Mouse (Mus musculus): Measurements from ENCODE around the gene Enam. TPM values are rescaled to one million over a fixed set of nuclear protein-coding genes. Genes with fewer than 3 reads are reported as not detected.

Gene Enam
- polyA plus RNA-seq (2012; rRNA removed) = 0.03 TPM in 1 of 2 replicates, not detected in the other

GRCm38 (mm10) chr5:88487675-88488074, at the start of gene Enam:
Gene Enam, plus strand, starts transcription at chr5:88487975.
- Histone ChIP-seq H3K4me3 (ENCODE audit: control insufficient read depth, insufficient read depth, low read length) (no peak within 1 kb of the TSS), H3K27ac (ENCODE audit: control insufficient read depth, insufficient read depth, low read length) (no peak within 1 kb of the TSS), H3K4me1 (replicated peaks; ENCODE audit: control insufficient read depth, insufficient read depth, low read length) (no peaks in the 10 kb centered on the region), H3K27me3 (ENCODE audit: control insufficient read depth, insufficient read depth, low read length) (no peaks in the 10 kb centered on the region), H3K36me3 (ENCODE audit: control insufficient read depth, insufficient read depth, low read length) (no peaks in the 10 kb centered on the region)
- TF ChIP-seq CTCF (IDR thresholded peaks at IDR 0.05; ENCODE audit: borderline replicate concordance, control insufficient read depth, extremely low read depth, insufficient read depth, low read length, poor library complexity) (no peak), POLR2A (IDR thresholded peaks at IDR 0.05; ENCODE audit: control insufficient read depth, extremely low read depth, insufficient read depth, low read length, poor library complexity) (no peak)
- no peak for DNase-seq

- TF ChIP-seq POLR2A (IDR thresholded peaks at IDR 0.05; ENCODE audit: control insufficient read depth, extremely low read depth, insufficient read depth, low read length, poor library complexity) = no peak
- TF ChIP-seq CTCF (IDR thresholded peaks at IDR 0.05; ENCODE audit: borderline replicate concordance, control insufficient read depth, extremely low read depth, insufficient read depth, low read length, poor library complexity) = no peak
- Histone ChIP-seq H3K27ac (ENCODE audit: control insufficient read depth, insufficient read depth, low read length) (no peak within 1 kb of the TSS), H3K4me3 (ENCODE audit: control insufficient read depth, insufficient read depth, low read length) (no peak within 1 kb of the TSS), H3K27me3 (ENCODE audit: control insufficient read depth, insufficient read depth, low read length) (no peaks in the 10 kb centered on the region), H3K4me1 (replicated peaks; ENCODE audit: control insufficient read depth, insufficient read depth, low read length) (no peaks in the 10 kb centered on the region), H3K36me3 (ENCODE audit: control insufficient read depth, insufficient read depth, low read length) (no peaks in the 10 kb centered on the region)
- 95% methylated on average over 3 of the region's 3 CpGs for WGBS
- DNase-seq = no peak
Observed at GRCm38 (mm10) chr5:88455691-88456090, 32.1 kb upstream of the Enam start, which contains the start of gene Ambn. Gene Ambn, plus strand, starts transcription at chr5:88455991.

DNA sequence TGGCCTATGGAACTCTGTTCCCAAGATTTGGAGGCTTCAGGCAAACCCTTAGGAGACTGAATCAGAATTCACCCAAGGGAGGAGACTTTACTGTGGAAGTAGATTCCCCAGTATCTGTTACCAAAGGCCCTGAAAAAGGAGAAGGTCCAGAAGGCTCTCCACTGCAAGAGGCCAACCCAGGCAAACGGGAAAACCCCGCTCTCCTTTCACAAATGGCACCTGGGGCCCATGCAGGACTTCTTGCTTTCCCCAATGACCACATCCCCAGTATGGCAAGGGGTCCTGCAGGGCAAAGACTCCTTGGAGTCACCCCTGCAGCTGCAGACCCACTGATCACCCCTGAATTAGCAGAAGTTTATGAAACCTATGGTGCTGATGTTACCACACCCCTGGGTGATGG, 20.3 kb upstream of the Enam start:
- Histone ChIP-seq H3K27me3 (ENCODE audit: control insufficient read depth, insufficient read depth, low read length) (no peaks in the 10 kb centered on the region), H3K27ac (ENCODE audit: control insufficient read depth, insufficient read depth, low read length) (no peak overlapping the region), H3K4me3 (ENCODE audit: control insufficient read depth, insufficient read depth, low read length) (no peak overlapping the region), H3K36me3 (ENCODE audit: control insufficient read depth, insufficient read depth, low read length) (no peaks in the 10 kb centered on the region), H3K4me1 (replicated peaks; ENCODE audit: control insufficient read depth, insufficient read depth, low read length) (0 out of 2 replicates have a peak, but pooled peaks cover 2% of the 10 kb centered on the region)
- WGBS = 85% methylated on average over 2 of the region's 2 CpGs
- no peak for DNase-seq
- TF ChIP-seq CTCF (IDR thresholded peaks at IDR 0.05; ENCODE audit: borderline replicate concordance, control insufficient read depth, extremely low read depth, insufficient read depth, low read length, poor library complexity) (no peak), POLR2A (IDR thresholded peaks at IDR 0.05; ENCODE audit: control insufficient read depth, extremely low read depth, insufficient read depth, low read length, poor library complexity) (no peak)

GRCm38 (mm10) chr5:88468807-88469704, 18.7 kb upstream of the Enam start:
- DNase-seq = no peak
- 98% methylated on average over 4 of the region's 4 CpGs for WGBS
- H3K27me3 ChIP-seq (ENCODE audit: control insufficient read depth, insufficient read depth, low read length) = no peaks in the 10 kb centered on the region
- no peak overlapping the region for H3K27ac ChIP-seq (ENCODE audit: control insufficient read depth, insufficient read depth, low read length)
- H3K4me1 ChIP-seq (replicated peaks; ENCODE audit: control insufficient read depth, insufficient read depth, low read length) = 0 out of 2 replicates have a peak, but pooled peaks cover 2% of the 10 kb centered on the region
- TF ChIP-seq POLR2A (IDR thresholded peaks at IDR 0.05; ENCODE audit: control insufficient read depth, extremely low read depth, insufficient read depth, low read length, poor library complexity) = no peak
- no peak for TF ChIP-seq CTCF (IDR thresholded peaks at IDR 0.05; ENCODE audit: borderline replicate concordance, control insufficient read depth, extremely low read depth, insufficient read depth, low read length, poor library complexity)
- no peaks in the 10 kb centered on the region for H3K36me3 ChIP-seq (ENCODE audit: control insufficient read depth, insufficient read depth, low read length)
- H3K4me3 ChIP-seq (ENCODE audit: control insufficient read depth, insufficient read depth, low read length) = no peak overlapping the region

GRCm38 (mm10) chr5:88489004-88489403, 1.2 kb downstream of the Enam start:
- H3K27ac ChIP-seq (ENCODE audit: control insufficient read depth, insufficient read depth, low read length) = no peak overlapping the region
- H3K4me1 ChIP-seq (replicated peaks; ENCODE audit: control insufficient read depth, insufficient read depth, low read length) = no peaks in the 10 kb centered on the region
- H3K36me3 ChIP-seq (ENCODE audit: control insufficient read depth, insufficient read depth, low read length) = no peaks in the 10 kb centered on the region
- TF ChIP-seq CTCF (IDR thresholded peaks at IDR 0.05; ENCODE audit: borderline replicate concordance, control insufficient read depth, extremely low read depth, insufficient read depth, low read length, poor library complexity) (no peak), POLR2A (IDR thresholded peaks at IDR 0.05; ENCODE audit: control insufficient read depth, extremely low read depth, insufficient read depth, low read length, poor library complexity) (no peak)
- no peaks in the 10 kb centered on the region for H3K27me3 ChIP-seq (ENCODE audit: control insufficient read depth, insufficient read depth, low read length)
- no peak overlapping the region for H3K4me3 ChIP-seq (ENCODE audit: control insufficient read depth, insufficient read depth, low read length)
- WGBS = 13% methylated on average over 2 of the region's 2 CpGs
- DNase-seq = no peak

DNA sequence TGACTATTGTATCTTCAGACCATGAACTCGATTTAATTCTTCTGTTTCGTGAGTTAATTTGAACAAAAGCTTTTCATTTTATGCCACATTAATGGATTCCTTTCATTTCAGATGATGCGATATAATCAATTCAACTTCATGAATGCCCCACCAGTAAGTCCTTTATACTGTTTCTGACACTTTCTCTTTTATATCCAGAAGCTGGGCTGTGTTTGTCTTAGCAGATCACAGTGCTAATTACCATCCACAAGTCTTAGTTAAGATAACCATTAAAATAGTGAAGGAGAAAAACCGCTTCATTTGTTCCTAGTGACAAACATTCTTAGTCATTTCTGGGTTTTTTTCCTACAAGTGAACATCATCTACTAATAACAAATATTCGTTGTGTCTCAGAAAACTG, 3.3 kb downstream of the Enam start:
- TF ChIP-seq POLR2A (IDR thresholded peaks at IDR 0.05; ENCODE audit: control insufficient read depth, extremely low read depth, insufficient read depth, low read length, poor library complexity) (no peak), CTCF (IDR thresholded peaks at IDR 0.05; ENCODE audit: borderline replicate concordance, control insufficient read depth, extremely low read depth, insufficient read depth, low read length, poor library complexity) (no peak)
- WGBS = 93% methylated on average over 5 of the region's 5 CpGs
- H3K4me3 ChIP-seq (ENCODE audit: control insufficient read depth, insufficient read depth, low read length) = no peak overlapping the region
- no peak for DNase-seq
- no peaks in the 10 kb centered on the region for H3K27me3 ChIP-seq (ENCODE audit: control insufficient read depth, insufficient read depth, low read length)
- no peaks in the 10 kb centered on the region for H3K4me1 ChIP-seq (replicated peaks; ENCODE audit: control insufficient read depth, insufficient read depth, low read length)
- H3K36me3 ChIP-seq (ENCODE audit: control insufficient read depth, insufficient read depth, low read length) = no peaks in the 10 kb centered on the region
- H3K27ac ChIP-seq (ENCODE audit: control insufficient read depth, insufficient read depth, low read length) = no peak overlapping the region
